Mouse (Mus musculus): ENCODE measurements at regions not wholly inside any gene's neighbourhood (a gene's known extent, or its start where the extent isn't known, plus 50 kb on each side); places are given as distances from the start of the nearest gene placed in this dataset.

- TF ChIP-seq POLR2A (IDR thresholded peaks at IDR 0.05; ENCODE audit: low read depth, low read length) = no peak
- TF ChIP-seq CTCF (conservative IDR thresholded peaks at IDR 0.05; ENCODE audit: insufficient read depth, insufficient read length, low read depth, low read length) = no peak
Measured at GRCm38 (mm10) chr9:23116311-23116710, 106.6 kb upstream of the Bmper start.

Data from kidney, adult 2 months (tissue).